Mouse (Mus musculus): ENCODE results near the gene Myh7.
A peak's percentile ranks its signal among the peaks of the same experiment; 100 is the strongest.

The Myh7 gene

DNA sequence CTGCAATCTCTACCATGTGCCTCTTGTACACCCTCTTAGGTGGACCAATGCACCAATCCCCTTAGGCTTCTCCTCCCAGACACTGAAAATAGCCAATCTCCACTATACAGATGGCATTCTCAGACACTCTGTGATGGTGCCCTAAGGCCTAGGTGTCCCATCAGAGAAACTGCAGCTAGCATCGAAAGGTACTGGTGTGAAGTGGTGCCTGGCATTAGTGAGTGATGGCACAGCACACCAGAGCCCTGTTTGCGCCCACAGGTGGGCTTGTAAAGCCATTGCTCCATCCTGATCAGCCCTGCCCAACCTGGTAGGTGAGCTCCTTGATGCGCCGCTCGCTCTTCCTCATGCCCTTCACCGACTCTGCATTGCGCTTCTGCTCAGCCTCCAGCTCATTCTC, 50.5 kb downstream of the Myh7 start:
- DNase-seq (ENCODE audit: low spot score in 2 of 2), result no peak

GRCm38 (mm10) chr14:54942479-54942878, 51.9 kb downstream of the Myh7 start:
- no peak for DNase-seq (ENCODE audit: low spot score in 2 of 2)

DNA sequence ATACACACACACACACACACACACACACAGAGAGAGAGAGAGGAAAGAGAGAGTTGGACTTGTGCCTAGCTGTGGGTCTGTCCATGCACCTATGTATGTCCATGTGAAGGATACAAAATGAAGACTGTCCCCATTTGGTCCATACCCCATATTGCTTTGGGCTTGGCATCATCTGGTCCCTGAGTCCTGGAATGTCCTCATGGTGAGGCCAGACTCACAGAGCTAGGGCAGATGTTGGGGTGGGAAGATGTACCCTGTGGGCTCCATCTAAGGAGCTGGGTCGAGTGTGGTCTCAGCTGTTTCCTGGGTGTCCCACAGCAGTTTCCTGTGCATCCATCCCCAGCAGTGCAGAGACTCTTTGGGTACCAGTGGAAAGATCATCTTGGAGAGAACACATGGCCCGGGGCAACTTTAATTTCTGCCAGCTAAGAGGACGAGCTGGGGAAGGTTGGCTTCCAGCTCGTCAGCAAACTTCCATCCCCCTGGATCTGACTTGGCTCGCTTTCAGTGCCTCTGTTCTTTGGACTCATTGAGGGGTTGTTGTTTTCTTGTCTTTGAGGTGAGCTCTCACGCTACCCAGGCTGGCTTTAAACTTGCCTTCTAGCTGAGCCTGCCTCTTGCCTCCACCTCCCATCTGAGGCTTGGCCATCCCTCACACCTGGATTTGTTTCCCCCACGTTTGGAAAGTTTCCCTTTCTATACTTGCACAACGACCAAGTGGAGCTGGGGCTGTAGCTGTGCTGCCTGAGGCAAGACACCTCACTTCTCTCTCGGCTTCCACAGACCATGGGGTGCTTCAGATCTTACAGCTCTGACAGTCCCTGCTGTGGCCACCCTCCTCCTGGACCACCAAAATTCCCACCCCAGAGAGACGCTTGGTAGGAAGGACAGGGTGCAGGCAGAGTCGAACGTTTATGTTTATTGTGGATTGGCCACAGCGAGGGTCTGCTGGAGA, 53.1 kb downstream of the Myh7 start:
- no peak for DNase-seq (ENCODE audit: low spot score in 2 of 2)

- no peak for DNase-seq (ENCODE audit: low spot score in 2 of 2)
Measured at GRCm38 (mm10) chr14:54940176-54940530, 54.3 kb downstream of the Myh7 start.

- peak; percentile 40 to 62 for DNase-seq (ENCODE audit: low spot score in 2 of 2)
Measured at GRCm38 (mm10) chr14:54939434-54940175, 54.8 kb downstream of the Myh7 start.

DNA sequence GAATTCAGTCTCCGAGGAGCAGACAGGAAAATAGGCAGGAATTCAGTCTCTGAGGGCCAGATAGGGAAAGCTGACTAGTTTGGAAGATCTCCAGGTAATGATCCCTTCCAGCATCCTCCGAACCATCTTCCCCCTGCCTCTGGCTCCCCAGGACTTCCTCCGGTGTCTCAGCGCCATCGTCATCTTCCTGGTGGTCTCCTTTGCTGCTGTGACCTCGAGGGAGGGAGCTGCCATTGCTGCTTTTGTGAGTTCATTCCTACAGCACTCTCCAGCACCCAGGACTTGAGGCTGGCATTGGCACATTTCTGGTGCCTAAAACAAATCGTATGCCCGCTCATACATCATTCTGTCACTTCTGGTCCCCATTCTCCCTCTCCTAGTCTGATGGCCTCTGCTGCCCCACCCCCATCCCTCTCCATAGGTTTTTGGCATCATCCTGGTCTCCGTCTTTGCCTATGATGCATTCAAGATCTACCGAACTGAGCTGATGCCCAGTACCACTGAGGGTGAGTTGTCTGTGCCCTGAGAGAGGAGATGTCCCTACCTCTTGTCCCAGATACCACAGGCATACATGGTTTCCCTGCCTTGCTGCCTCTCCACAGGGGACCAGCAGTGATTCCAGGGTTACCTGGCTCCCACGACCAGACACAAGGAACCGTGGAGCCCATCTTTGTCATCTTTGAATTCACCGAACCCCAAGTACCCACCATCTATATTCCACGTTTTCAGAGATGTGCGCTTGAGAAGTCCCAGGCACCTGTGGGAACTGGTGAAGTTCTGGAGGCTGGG, 55.8 kb downstream of the Myh7 start:
- no peak for DNase-seq (ENCODE audit: low spot score in 2 of 2)

GRCm38 (mm10) chr14:54937361-54938182, 56.9 kb downstream of the Myh7 start:
- DNase-seq (ENCODE audit: low spot score in 2 of 2), result no peak

DNA sequence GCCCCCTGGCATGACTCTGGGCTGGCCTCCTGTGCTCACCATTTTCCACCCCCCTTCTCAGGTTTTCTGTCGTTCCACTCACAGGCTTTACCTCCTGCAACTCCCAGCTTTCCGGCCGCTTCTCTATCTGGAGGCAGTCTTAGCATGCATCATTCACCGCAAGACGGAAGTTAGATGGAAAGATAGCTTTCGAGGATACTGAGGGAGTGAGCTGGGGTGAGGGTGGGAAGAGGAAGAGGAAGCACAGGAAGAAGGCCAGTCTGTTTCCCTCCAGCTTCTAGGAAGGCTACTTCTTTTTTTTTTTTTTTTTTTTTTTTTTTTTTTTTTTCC, 57.6 kb downstream of the Myh7 start:
- no peak for DNase-seq (ENCODE audit: low spot score in 2 of 2)

DNA sequence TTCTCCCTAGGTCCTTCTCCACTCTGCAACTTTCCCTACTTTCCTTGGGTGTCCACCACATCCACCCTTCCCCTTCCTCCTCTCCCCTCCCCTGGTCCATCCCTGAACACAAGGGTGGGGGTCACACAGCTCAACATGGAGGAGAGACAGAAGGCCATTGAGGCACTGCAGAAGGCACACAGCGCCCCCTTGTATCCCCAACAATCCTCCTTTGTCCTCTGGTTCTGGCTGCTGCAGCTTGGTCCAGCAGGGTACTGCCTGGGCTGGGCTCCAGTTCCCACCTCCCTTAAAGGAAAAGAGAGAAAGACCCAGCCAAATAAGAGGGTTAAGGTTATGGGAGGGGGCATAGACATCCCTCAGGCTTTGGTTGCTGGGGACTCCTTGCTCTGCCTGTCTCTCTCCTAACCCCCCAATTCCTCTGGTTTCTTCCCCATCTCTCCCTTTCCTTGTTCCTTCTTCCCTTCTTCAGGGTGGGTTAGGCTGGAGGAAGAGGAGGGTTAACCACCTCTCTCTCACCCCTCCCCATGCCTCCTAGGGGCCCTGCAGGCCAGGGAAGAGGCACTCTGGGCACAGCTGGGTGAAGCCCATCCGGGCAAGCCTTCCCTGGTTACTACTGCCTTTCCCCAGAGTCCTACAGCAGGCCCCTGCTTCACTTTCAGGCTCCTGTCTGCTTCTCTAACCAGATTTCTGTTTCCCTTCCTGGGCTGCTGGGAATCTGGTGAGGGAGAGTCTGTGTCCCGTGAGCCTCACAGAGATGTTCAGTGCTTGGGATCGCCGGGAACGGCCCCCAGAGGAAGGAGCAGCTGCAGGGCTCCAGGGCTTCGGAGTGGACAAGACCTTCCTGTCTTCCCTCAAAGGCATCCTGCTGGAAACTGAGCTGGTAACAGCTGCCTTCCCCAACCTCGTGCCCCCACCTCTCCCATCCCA, 58.3 kb downstream of the Myh7 start, which contains the start of gene Cmtm5:
Gene Cmtm5, plus strand, starts transcription at position 358 of the 927 bp plus-strand sequence.
- DNase-seq (ENCODE audit: low spot score in 2 of 2), result no peak

- DNase-seq (ENCODE audit: low spot score in 2 of 2), result no peak
Measured at GRCm38 (mm10) chr14:54932645-54933150, 61.7 kb downstream of the Myh7 start, which contains the start of gene Il25. TSS of gene Il25 (plus strand) at chr14:54932695.

DNA sequence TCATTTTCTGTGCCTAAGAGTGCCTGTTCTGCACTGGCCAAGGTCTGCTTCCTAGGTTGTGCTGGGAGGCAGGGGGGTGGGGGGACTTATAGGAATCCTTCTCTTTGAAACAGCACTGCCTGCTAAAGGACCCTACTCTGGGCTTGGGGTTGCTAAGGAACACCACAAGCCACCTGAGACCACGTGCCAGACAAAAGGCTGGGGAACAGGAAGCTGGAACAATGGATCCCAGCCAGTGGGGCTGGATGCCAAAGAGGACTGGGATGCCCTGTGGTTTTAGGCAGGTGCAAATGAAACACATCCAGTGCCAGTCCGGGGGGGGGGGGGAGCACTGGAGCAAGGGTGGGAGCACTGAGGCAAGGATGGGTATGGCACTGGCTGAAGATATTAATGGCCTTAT, 64.0 kb downstream of the Myh7 start:
- no peak for DNase-seq (ENCODE audit: low spot score in 2 of 2)

DNA sequence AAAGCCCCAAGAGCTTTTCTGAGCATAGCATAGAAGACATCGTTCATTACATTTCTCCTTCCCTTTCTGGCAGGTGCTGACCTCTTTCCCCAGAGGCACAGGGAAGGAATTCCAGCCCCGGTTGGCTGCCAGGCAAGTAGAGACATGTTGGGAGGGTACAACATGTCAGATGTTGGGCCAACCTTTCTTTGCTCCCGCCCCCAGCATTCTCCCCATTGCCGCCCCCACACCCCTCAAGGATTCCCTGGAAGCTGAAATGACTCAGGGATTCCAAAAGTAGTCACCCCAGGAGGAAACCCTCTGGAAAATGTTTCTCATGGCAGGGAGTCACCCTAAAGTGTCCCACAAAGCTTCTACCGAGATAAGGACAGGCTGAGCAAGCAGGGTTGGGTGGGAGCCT, 64.6 kb downstream of the Myh7 start:
- DNase-seq (ENCODE audit: low spot score in 2 of 2), result no peak

DNA sequence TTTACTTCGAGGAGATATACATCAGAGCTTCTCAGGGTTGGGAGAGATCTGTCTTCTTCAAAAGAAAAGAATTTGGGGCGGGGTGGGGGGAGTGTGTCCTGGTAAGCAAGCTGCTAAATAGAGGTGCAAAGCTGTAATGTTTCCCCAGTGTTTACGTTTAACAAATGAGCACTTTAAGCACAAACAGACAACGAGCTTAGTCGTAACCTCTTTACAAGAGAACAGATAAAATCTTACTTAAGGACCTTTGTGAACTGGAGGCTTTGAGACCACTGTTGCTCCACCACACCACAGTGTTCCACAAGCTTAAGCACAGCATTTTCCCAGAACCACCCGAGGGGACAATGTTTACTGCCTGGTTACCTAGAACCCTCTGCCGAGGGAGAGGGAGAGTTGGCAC, 67.1 kb downstream of the Myh7 start:
- DNase-seq (ENCODE audit: low spot score in 2 of 2), result no peak

GRCm38 (mm10) chr14:54926401-54927158, 67.8 kb downstream of the Myh7 start:
- DNase-seq (ENCODE audit: low spot score in 2 of 2), result no peak

DNA sequence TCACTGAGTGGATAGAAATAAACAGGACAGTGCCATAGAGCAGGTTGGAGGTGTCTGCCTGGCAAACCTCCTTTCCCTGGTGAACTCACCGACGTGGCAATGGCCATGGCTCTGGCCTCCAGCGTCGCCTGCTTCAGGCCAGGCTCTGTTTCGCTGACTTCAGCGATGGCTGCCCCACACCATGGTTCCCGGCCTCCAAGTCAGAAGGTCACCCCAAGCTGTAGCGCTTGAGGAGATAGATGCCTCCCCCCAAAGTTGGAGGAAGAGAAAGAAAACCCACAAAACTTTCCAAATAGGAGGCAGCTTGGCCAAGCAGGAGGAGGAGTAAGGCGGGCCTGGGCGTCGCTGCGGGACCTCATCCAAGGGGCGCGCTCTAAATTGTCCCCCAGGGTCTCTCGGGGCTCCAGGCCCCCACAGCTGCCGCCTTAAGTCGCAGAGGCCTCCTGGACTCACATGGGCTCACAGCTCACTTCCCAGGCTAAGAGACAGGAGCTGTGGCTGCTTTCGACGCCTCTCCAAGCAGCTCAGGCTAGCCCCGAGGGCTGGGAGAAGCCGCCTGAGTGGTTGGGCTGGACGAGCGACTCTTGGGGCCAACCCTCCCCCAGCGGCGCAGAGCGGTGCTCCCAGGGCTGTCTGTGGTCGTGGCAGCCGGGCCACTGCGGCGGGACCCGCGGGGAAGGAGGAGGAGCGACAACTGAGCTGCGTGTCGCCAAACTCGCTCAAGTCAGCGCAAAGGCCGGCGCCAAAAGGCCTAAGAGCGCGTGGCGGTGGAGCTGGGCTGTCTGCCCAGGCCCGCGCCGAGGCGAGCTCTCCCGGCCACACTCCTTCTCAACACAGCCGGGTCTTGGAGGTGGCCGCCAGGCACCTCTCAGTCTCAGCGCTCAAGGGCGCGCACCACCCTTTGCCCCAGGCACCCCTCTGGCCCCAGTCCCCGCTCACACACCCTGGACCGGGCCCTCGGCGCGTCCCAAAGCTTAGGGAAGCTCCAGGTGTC, 68.8 kb downstream of the Myh7 start, which contains the start of gene Efs:
Gene Efs, minus strand, starts transcription at position 778 of the 994 bp plus-strand sequence.
- no peak for DNase-seq (ENCODE audit: low spot score in 2 of 2)

DNA sequence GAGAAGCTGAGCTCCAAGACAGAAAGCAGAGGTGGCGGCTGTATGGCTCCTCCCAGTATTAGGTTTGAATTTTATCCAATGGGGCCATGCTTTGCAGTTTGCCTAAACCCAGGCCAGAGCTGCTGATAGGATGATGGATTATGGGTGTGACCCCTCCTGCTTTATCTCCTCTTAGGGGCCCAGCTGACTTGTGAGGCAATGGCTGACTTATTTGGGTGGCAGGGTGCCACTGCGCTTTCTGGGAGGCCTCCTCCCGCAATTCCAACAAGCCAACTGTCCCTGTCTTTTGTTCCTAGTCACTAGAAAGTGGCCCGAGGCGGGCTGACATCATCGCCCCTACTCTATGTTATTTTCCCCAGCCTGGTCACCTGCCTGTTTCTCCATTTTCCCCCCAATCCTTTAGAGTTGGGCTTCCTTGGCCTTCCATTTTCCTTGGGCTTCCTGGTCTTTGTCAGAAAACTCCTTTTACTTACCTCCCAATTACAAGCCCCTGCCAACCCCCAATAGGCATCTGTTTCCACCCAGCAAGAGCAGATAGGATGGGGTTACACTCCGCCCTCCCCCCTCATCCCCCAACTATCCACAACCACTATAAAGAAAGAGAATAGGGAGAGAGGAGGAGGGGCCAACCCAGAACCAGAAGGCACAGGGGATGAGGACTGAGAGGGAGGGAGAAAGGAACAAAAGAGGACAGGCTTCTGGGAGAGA, 69.6 kb downstream of the Myh7 start:
- no peak for DNase-seq (ENCODE audit: low spot score in 2 of 2)

Data from natural killer cell, adult 2 months (primary cell).